Mouse (Mus musculus) gastrocnemius, postnatal 4 days (tissue): ENCODE results near the gene Dysf. TPM values are rescaled to one million over a fixed set of nuclear protein-coding genes. Genes with fewer than 3 reads are reported as not detected.

ENCODE experiments used
- DNase-seq, 2 experiments: peaks; one replicate each; pipeline ENCODE4 v3.0.0; 2021 to 2022; ENCODE audit warnings: low spot score in 2 of 2, mixed read lengths in 2 of 2
- total RNA-seq, 2 experiments: library from RNA; stranded (reverse); gene quantifications; 2 replicates each; pipeline ENCODE4 v1.2.3; 2021

Dysf gene
- total RNA-seq, 2 experiments from 2014 or later, result 113 to 130 TPM

DNA sequence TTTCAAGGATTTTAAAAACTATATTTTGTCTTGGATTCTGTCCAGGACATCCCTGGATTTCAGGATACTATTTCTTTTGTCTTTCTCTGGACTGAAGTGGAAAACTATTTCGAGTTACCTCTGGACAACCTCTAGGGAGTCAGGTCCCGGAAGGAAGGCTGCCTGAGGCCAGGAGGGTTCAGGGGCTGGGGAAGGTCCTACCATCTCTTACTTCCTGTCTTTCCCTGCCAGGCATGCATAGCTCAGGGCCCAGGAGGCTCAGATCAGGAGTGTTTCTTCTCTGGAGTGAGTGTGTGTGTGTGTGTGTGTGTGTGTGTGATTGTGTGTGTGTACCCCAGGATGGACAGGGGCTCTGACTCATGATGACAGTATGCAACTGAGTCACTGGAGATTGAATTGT, 40.5 kb downstream of the Dysf start:
- DNase-seq, result no peak

DNA sequence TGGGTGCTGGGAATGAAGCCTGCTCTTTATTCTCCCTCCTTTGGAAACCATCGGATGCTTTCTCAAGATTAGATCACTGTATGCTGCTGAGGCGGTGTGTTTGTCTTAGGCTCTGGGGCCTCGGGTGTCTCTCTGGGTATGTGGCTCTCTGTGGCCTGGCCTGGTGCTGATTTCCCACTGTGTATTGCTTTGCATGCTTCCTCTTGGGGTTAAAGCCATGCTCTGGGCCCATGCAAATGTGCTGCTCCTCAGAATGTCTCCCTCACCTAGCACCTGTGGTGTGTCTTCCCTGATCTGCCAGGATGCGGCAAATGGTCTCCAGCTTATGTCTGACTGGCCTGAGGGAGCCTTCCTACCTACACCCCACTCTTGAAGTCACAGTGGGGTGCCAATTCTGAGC, 41.8 kb downstream of the Dysf start:
- no peak for DNase-seq

DNA sequence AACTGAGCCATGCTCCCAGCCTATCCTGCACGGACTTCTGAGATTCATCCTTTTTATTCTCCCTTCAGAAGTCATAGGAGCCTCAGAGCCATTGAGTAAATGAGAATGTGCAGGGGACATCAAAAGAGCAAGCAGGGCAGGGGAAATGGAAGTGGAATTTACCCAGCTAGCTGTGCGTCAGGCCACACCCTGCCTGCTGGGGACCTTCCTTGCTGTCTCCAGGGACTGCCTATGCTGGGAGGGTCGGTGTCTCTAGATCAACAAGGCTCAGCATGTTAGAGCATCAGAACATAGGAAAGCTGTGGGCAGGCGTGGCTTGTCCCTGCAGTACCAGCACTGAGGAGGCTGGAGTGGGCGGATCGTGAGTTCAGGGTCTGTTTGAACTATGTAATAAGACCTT, 42.6 kb downstream of the Dysf start:
- no peak for DNase-seq

DNA sequence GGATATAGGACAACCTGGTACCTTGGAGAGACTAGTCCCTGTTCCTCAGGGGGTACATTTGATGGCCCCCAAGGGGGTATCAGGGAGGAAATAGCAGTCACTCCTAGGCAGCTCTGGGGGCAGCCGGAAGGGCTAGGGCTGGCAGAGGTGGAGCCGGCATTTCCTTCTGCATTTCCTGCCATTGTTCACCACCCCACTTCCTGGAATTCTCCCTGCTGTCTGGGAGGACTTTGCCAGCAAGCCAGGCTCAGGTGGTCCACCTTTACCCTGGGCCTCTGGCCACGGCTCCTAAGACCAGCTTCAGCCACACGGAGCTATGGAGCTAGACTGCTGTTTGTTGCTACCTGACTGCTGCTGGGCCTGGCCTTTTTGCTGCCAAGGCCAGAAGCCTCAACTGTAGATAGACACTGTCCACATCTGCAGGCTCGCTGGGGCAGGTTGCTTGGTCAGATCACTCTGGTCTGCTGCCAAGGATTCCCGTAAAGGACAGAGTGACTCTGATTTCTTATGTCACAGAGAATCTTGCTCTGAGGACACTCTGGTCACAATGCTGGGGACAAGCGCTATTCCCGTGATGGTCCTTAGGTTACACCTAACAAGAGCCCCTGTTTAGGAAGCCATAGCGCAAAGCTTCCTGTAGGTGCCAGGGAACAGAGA, 45.6 kb downstream of the Dysf start:
- DNase-seq, result no peak

DNA sequence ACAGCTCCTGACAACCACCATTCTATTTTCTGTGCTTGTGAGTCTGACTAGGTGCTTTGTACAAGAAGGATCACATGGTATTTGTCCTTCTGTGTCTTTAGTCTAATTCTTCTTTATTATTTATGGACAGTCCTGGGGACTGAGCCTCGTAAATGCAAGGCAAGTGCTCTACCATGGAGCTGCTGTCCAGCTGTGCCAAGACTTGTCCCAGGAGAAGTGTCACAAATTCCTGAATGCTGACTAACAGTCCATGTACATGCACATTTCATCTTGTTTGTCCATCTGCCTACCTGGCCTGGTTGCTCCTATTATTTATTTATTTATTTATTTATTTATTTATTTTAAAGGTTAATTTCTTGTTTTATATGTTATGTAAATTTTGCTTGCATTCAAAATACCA, 47.2 kb downstream of the Dysf start:
- no peak for DNase-seq

DNA sequence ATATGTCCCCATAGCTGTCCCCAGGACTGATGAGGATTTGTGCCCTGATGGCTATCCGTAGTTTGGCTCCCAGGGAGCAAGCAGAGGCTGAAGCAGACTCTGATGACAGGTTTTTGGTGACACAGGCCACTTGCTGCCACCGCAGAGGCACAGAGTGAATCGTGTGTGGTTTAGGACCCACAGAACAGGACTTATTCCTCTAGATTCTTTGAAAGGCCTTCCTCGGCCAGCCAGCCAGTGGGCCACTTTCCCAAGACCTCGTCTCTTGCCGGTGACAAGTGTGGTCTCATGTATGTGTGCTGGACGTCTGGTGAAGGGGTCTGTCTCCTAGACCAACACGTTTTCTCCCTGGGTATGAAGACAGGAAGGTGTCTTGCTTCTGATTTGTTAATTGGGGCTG, 48.8 kb downstream of the Dysf start:
- DNase-seq, result no peak

DNA sequence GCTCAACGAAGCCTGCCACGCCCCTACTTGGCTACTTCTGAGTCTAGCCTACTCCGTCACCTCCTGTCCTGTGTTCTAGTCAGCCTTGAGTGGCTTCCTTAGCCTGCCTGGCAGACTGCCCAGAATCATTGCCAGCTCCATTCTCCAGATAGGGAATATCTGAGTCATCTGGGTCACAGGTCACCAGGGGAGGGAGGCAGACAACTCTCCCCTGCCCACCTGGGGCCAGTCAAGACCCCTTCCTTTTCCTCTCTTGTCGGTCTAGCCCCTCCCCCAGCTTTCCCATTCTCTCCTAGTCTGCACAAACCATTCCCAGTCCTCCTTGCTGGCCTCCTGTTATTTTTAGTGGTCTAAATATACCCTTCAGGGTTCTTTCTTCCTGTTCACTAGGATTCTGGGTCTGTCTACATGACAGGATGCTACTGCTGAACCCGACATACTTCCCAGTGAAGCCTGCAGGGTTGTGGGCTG, 50.3 kb downstream of the Dysf start:
- DNase-seq, result peak in 1 of 2 experiments; percentile 31

DNA sequence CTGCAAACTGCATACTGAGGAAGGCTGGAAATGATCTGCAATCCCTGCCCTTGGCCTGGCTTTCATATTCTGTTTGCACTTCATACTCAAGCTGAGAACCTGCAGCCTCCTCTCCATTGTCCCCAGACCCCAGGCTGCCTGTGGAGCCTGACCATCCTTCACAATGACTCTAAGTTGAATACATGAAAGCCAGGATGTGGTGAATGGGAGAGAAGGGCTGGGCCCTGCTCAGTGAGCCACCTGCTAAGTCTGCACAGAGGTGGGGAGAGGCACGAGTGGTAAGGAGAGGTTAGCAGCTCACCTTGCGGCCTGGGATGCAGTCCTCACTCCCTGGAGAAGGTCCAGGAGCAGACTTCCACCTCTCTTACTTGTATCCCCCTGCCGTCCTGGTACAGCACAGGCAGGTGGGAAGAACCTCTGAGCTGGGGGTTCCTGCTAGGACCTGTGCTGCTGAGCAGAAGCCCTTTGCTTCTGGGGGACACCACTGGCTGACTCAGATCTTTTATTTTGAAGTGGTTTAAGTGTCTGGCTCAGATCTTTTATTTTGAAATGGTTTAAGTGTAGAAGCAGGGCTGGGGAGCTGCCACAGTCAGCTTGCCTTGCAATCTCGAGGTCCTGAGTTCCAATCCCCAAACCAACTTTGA, 51.5 kb downstream of the Dysf start:
- DNase-seq, result no peak

DNA sequence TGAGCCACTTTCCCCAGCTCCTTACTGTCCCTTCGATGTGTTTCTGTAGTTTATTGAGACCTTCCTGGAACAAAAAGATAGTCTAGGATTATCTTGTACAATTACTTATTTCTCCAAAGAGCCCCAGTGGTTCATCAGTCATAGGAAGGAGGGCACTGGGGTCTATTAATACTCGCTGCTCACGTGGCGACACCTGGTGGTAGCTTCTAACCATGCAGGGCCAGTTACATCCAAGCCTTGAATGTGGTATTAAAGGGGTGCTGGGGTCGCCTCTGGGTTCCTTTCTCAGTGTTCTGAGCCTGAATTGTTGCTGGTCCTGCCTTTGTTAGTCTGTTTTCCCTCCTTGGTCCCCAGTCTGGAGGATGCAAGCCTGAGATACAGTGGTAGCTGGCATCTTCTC, 52.9 kb downstream of the Dysf start:
- peak; percentile 44 to 61 for DNase-seq

DNA sequence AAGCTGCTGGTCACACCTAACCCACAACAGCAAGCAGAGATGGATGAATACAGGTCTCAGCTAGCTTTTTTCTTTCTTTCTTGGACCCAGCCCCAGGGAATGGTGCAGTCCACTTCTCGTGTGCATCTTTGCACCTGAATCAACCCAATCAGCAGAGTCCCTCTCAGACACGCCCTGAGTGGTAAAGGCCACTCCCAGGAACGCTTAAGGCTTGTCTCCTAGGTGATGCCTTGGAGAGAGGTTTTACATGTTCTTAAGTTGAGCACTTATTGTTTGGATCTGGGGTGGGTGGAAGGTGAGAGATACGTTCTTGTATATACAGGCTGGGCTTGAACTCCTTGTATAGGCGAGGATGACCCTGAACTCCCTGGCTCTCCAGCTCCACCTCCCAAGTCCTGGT, 54.2 kb downstream of the Dysf start:
- DNase-seq, result no peak

DNA sequence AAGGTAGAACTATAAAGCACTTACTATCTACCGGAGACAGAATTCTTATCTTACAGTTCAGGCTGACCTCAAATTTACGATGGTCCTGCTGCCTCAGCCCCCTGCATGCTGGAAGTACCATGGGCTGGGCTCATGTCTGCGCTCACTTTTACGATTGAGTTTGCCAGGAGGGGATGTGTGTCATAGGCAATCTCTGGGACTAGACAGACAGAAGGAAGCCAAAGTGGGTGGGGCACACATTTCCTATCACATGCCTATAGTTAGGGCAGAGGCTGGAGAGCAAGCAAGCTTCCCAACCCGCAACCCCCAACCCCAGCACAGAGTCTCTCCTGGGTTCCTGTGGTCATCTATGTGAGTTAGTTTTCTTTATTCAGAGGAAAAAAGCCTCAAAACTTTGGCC, 59.8 kb downstream of the Dysf start:
- no peak for DNase-seq

DNA sequence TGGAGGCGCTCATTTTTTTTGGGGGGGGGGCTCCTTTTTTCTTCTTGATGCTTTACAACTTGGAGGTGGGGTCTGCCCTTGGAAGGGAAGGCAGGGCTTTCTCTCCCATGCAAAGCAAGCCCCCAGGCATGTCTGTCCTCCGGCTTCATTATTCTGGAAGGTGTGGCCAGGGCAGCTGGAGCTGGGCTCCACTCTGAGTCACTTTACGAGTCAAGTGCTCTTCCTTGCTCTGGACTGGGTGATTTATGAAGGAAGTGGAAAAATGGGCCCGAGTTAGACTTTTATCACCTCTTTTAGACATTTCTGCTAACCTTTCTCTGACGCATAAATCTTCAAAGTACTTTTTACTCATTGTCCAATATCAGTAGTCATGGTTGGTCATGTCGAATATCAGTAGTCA, 61.9 kb downstream of the Dysf start:
- DNase-seq, result no peak

DNA sequence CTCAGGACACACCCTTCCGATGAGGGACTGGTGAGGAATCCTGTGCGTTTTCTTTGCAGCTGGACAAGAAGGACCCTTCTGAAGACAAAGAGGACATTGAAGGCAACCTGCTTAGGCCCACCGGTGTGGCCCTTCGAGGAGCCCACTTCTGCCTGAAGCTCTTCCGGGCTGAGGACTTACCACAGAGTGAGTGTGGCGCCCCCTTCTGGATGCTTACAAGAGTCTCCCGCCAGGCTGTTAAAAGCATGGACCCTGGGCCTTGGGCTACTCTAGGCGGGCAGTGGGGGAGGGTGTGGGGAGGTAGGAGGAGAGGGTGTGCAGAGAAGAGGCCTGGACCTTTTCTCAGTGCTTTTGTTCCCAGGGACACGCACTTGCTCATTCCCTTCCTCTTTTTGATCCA, 64.2 kb downstream of the Dysf start:
- DNase-seq, result no peak

DNA sequence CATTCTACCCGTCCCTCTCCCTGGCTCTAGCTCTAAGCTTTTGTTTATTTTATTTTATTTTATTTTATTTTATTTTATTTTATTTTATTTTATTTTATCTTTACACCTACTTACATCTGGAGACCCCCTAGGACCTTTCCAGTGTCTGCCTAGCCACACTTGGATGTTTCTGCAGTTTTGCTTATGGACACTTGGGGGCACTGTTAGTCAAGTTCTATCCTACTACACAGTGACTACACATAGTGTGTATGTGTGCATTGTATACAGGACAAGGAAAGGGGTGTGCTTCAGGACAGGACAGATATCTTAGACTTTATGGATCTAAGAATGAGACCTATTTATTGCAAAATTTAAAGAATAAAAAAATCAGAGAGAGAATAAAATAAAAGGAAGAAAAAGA, 69.8 kb downstream of the Dysf start:
- no peak for DNase-seq

DNA sequence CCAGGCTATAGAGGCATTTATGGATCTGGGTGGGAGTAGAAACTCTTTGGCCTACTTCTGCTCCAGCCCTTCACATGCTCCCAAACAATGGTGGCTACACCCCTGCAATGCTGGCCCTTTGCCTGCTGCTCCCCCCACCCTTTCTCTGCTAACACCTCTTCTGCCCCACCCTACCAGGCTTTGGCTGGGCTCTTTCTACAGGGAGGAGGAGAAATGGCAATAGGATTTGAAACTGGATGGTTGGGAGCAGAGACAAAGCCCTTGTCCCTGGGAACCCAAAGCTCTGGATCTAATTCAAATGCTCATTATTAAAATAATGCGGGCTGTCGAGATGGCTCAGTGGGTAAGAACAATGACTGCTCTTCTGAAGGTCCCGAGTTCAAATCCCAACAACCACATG, 72.2 kb downstream of the Dysf start:
- DNase-seq, result no peak

DNA sequence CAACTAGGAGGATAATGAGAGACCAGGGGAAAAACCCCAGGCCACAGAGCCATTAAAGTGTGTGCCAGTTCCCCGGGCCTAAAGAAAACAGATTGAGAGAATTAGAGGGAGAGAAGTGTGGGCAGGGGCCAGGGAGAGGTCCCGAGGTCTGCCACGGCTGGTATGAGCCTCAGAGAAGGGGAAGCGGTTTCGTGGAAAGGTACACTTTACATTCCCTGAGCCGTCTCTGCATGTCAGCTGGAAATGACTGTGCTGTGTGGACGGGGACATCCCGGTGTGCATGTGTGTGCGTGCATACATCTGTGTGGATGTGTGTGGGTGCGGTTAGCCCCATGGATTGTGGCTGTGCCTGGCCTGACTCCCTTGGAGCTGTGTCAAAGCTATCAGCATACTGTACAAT, 76.4 kb downstream of the Dysf start:
- no peak for DNase-seq

DNA sequence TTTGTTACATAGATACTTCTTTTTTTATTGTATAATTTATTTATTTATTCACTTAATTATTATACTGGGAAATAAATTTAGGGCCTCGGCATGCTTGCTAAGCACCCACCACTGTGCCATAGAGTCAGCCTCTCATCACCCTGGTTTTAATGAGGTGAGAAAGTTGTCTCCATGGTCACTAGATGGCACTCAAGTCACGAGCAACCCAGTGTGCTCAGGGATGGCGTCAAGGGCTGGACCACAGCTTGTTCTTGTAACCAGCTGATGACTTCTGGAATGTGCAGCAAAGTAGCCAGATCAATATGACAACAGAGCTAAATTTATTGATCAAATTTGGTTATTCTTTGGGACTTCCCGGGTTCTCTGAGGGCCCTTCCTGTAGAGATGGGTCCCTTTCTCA, 85.1 kb downstream of the Dysf start:
- no peak for DNase-seq

DNA sequence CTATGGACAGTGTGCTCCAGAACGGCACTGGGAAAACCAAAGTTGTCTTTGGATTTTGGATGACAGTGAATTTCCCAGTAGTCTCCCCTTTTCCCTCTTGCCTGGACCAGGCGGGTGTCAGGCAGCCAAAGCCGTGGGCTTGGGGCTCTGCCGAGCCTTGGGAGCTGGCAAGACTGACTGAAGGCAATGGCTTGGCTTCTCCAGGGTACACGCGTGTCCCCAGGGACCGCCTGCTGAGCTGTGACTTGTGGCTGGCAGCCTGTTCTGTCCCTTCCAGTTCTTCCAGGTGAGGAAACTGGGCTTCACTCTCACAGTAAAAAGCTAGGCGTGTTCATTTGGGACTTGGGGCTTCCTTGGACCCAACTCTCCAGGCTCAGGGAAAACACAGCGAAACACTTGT, 86.1 kb downstream of the Dysf start:
- DNase-seq, result no peak

DNA sequence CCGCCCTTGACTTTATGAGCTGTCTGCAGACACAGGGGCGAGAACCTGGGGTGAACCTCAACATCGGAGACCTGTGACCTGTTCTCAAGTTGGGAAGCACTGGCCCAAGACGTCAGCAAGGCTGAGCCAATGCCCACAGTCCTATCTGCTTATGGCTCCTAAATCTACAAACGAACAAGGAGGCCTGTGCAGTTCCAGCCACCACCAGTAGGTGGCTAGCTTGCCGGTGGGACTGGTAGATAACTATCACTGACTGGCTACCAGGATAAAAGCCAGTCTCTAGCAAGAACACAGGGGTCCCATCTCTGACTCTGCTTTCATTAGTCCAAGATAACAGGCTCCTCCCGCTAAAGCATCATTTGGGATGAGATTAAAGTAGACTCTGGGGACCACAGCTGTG, 86.6 kb downstream of the Dysf start:
- peak; percentile 48 to 72 for DNase-seq

DNA sequence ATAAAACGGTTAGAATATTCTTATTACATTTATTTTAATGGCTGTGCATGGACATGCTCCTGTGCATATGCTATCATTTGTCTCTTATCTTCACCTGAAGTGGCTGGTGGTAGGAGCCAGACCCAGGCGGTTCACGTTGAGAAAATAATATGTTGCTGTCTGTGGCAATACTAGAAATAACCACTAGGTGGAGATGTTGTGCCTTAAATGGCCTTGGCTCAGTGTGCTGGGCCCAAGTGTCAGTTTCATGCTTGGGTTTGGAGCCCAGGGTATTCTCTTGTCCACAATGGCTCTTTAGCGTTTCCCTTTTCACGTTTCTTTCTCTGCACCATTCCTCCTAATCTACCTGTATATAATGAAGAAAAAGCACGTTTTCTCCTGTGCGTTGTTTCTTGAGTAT, 87.5 kb downstream of the Dysf start:
- DNase-seq, result peak in 1 of 2 experiments; percentile 46

DNA sequence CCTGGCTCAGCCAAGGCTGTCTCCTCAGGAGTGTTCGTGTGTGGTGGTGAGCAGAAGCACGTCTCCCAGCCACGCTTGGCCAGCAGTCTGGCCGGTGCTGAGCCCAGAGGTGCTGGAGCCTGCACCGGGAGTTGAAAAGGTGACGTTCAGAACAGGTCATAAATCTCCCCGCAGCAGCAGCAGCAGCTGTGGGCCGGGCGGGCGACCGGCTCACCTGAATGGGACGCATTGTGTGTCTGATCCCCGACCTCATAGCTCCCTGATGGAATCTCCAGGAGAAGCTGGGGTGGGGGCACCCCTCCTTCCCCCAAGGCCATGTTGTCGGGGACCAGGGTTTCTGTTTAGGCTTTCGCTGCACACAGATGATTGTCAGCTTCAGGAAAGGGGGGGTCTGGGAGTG, 93.6 kb downstream of the Dysf start:
- no peak for DNase-seq

DNA sequence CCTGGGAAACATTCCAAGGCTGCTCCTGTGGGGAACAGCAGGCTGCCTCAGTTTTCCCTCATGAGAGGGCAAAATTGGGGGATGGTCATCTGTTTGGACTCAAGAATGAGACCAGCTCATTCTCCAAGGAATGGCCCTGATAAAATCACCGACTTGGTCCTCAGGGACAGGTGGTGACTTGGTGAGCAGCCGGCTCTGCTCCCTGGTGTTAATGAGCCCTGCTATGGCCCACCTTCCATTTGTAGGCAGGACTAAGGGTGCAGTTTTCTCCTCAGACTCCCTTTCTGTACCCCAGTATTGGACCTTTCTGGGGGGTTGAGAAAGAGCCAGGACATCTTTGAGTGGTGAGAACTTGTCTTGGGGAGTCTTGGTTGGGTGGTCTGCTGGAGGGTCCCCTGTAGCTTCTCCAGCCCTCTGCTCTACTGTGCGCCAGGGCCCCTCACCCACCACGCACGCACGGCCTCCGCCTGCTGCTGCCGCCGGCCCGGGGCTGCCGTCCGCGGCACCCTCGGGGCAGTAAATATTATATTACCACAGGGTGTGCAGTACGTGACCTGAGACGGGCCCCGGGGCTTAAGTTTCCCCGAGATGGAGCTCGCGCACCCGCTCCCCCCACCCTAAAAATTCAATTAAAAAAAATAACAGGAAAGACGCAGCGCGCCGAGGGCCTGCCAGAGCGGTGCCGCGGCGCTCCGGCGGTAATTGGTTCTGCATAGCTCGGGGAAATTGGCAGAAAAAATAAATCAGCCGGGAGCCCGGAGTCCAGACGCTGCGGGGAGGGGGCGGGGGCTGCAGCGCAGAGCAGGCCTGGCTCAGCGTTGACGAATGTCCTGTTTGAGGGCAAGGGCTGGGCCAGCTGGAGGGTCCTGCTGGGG, 97.0 kb downstream of the Dysf start:
- DNase-seq, result peak in 1 of 2 experiments; percentile 51
